Mouse (Mus musculus) thymus, adult 2 months (tissue): ENCODE results near the gene Prss35.

Source experiments
- CTCF ChIP-seq: fragments of 200-500 bp; IDR thresholded peaks from 2 replicates; pipeline ENCODE4 v1.5.1; 2012; ENCODE audit warnings: mild to moderate bottlenecking, control low read depth, low read length, moderate library complexity, borderline replicate concordance; ENCODE audit not compliant: control insufficient read depth, poor library complexity, insufficient read depth; ENCODE audit errors: extremely low read depth
- POLR2A ChIP-seq: fragments of 200-500 bp; IDR thresholded peaks from 2 replicates; pipeline ENCODE4 v1.6.1; 2012; ENCODE audit warnings: mild to moderate bottlenecking, low read length, control low read depth, moderate library complexity; ENCODE audit not compliant: control insufficient read depth, poor library complexity, insufficient read depth; ENCODE audit errors: extremely low read depth

- TF ChIP-seq CTCF (no peak), POLR2A (no peak)
Measured at GRCm38 (mm10) chr9:86798686-86799085, 55.2 kb downstream of the Prss35 start.
